Mouse (Mus musculus) heart, adult 11 months (tissue): ENCODE results near the gene Nkap.
"Not testable (repeated sequence)": the region's sequence is repeated elsewhere in the genome, so short reads cannot be mapped to it uniquely, and the experiment has no call there.

Experiments used
- DNase-seq: peaks from one replicate; pipeline ENCODE4 v3.0.0; 2022

The Nkap gene

DNA sequence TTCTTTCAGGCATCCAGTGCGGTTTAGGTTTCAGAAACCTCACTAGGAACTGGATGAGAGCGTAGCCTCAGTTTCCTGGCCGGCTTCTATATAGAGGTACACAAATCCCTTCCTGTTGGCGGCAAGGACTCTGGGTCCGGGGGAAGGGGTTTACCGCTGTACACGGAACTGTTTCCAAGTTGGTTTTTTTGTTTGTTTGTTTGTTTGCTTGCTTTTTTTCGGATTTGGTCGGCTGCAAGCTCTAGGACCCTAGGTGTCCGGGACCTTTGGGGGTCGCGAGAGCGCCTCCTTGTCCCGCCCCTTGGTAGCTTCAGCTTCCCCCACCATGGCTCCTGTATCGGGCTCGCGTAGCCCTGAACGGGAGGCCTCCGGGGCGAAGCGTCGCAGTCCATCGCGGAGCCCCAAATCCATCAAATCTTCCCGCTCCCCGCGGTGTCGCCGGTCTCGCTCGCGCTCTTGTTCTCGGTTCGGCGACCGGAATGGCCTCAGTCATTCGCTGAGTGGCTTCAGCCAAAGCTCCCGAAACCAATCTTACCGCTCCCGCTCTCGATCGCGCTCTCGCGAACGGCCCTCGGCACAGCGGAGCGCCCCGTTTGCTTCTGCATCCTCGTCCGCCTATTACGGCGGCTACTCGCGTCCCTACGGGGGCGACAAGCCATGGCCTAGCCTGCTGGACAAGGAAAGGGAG lies at the start of gene Nkap:
TSS of gene Nkap (plus strand) at position 125 of the 688 bp plus-strand sequence.
- peak; percentile 95 for DNase-seq

DNA sequence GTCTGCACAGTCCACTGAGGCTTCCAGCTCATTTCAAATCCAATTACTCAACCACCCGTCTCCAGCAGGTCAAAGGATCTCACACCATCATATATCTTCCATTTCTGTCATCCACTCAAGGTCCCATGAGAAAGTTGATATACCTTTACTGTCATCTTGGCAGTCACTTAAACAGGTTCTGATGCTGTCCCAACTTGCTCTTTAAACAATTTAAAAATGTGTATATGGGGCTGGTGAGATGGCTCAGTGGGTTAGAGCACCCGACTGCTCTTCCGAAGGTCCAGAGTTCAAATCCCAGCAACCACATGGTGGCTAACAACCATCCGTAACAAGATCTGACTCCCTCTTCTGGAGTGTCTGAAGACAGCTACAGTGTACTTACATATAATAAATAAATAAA lies 46.2 kb upstream of the Nkap start:
- not testable (repeated sequence) for DNase-seq

DNA sequence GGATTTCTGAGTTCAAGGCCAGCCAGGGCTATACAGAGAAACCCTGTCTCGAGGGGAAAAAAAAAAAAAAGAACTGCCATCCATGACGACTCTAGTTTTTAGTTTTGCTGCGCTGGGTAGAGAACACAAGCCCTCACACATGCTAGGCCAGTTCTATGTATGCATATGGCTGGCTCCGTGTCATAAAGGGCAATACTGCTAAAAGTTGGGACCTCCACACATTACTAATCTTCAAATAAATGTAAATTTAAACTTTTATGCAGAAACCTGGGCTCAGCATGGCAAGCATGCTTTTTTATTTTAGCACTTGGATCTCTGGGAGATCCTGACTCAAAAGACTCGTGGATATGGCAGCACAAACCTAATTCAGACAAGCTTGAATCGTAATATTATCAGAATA lies 45.4 kb upstream of the Nkap start:
- DNase-seq = no peak

DNA sequence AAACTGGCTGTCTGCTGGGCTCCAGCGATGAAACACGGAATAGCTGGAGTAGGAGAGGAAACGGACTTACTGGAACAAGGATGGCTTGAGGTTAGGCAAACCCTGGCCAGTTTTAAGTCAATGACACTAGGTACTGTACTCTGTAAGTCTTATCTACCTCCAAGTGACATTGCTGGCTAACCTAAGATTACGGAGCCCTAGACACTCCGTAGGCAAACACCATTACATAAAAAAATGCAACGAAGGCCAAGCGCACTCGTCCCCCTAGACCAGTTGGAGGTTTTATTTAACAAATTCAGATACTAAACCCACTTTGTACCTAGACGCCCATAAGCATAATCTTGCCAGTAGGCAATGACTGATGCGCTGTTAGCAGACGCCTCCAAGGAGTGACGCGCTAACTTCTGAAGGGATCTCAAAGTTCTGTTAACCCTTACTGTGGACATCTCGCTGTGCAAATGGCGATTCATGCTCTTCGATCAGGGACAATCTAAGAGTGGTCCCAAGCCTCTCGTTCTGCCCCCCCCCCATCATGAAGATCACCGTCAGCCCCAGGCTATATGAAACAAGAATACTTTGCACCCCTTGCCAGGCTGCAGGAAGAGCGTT lies 42.2 kb upstream of the Nkap start:
- DNase-seq = no peak

DNA sequence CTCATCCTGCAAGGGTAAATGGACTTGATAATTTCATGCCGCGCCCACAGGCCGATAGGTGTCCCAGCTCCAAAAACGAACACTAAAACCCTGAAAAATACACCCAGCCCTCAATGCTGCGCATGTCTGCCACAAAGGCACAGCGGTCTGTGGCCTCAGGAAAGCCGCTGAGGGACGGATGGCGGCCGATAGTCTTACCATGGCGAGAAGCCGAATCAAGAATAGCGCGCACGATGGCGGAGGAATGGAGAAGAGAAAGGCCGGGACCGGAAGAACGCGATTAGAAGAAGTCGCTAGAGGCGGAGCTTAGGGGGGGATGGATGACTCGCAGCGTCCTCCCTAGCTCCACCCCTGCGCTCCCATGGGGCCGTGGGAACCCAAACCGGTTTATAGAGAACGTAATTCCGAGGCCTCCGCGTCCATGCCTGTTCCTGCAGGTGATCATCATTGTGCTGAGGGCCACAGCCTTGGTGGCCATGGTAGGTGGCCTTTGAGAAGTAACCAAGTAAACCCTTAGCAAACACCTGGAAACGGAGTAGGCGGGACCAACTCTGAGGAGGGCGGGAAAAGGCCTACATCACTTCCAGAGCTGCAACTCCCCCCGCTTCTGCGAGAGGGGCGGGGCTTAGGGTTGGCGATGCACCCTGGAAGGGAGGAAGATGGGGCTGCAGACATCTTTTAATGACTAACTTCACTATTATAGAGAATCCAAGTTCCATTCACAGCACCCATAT lies 41.5 kb upstream of the Nkap start, which contains the start of gene Rpl39:
TSS of gene Rpl39 (minus strand) at position 476 of the 734 bp plus-strand sequence.
- DNase-seq = peak; percentile 99

DNA sequence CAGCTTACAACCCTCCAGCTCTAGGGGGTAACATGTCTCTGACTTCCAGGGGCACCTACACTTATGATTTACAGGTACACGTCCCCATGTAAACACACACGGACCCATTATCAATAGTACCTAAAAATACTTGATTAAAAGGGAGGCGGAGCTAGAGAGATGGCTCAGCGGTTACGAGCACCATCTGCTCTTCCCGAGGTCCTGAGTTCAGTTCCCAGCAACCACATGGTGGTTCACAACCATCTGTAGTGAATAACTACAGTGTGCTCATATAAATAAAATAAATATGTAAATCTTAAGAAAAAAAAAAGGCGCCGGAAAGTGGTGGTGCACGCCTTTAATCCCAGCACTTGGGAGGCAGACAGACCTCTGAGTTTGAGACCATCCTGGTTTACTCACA lies 40.9 kb upstream of the Nkap start:
- DNase-seq = no peak

DNA sequence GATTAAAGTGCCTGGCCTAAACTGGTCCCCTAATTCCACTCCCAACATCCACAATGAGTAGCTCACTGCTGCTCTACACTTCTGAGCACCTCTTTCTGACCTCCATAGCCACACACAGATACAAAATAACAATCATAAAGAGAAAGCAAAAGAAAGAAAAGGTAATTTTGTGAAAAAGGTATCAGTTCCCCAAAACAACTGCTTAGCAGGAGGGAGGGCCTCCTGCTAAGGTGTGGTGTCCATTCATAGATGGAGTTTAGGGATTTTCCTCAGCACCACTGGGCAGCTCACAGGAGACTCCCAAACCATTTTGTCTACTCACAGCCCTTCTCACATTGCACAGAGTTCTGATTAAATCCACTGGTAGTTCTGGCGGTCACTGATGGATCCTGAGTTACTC lies 37.8 kb upstream of the Nkap start:
- peak; percentile 3 for DNase-seq

DNA sequence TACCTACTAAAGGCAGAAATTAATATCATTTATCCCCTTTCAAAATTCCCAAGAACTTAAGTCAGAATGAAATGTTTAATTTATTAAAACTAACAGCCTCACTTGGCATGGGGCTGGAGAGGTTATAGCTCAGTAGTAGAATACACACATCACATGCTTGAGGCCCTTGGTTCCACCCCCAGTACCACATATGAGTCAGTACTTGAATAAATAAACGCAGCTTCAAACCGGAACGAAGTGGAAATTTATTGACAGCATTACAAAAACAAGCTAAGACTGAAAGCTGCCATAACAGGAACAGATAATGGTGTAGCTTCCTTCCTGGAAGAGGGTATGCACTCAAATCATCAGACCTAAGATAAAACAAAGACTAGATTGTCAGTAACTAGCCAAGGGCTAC lies 35.1 kb upstream of the Nkap start:
- DNase-seq = peak; percentile 34

DNA sequence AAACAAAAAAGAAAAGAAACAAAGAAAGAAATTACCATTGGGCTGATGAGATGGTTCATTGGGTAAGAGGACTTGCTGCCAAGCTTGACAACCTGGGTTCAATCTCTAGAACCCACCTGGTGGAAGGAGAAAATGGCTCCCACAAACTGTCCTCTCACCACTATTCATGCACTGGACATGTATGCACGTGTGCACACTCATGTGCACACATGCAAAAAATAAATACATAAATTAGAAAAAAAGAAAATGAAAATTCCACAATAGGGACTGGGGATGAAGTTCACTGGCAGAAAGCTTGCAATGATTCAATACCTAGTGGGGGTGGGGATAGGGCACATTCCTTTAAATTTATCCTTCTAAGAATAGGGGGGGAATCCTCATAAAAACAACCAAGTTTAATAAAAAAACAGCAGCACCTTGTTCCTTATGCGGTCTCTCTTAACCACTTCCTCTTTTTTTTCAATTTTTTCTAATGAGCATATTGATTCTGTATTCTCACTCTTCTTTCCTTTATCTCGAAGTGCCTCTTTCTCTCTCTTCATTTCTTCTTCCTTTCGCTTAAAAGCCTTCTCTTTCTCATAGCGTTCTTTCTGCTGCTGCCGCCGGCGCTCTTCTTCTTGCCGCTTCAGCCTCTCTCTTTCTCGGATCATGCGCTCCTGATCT lies 31.4 kb upstream of the Nkap start:
- no peak for DNase-seq

DNA sequence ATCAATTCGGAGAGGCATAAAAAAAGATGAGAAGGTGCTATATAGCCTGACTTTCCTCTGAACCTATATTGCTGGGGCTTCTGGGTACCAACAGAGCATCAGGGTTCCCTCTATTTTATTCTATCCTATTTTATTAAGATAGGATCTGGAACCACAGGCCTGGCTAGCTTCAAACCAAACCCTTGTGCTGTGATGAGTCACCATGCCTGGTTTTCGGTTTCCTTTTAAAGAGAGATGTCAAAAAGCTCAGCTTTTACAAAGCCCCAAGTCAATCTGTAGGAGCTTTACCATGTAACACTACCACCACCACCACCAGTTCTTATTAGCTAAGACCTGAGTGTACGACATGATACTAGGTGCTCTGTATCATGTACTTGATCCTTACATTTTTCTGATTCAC lies 27.9 kb upstream of the Nkap start:
- no peak for DNase-seq

DNA sequence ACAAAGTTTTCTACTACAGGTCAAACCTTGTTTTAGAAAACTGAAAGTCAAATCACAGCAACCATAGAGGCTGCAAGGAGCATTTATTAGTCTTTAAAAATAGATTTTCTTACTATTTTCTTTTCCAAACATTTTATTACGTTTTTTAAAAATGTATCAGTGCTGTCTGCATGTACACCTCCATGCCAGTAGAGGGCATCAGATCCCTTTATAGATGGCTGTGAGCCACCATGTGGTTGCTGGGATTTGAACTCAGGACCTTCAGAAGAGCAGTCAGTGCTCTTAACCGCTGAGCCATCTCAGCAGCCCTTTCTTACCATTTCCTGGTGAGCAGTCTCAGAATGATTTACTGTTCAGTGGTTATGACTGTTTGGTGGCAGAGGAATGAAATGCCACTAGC lies 22.8 kb upstream of the Nkap start:
- DNase-seq = peak; percentile 69

DNA sequence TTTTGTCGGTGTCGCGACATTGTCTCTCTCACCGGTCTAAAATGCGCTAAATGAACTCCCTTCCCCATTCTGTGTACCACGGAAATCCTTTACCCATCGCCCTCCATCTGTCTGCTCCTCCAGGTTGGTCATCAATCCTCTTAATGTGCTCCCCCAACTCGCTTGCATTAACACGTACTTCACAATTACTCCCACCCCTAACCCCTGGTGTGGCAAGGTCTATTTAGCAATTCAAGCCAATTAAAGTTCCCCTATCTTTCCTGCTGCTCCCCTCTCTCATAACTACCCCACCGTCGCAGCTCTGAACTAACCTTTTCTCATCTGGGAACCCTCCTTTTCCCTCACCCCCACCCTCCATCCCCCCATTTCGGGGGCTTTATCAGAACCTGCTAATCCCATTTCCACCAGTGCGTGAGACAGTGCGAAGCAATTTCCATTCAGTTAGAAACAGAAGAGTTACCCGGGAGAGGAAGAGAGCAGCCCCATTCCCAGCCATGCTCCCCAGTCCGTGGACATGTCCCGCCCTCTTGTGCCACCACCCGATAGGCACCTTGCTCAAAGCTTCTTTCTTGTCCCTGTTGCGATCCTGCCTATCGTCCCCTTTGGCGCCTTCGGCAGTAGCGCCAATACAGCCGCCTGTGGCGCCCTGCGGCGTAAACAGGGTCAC lies 16.9 kb upstream of the Nkap start:
- DNase-seq = no peak

DNA sequence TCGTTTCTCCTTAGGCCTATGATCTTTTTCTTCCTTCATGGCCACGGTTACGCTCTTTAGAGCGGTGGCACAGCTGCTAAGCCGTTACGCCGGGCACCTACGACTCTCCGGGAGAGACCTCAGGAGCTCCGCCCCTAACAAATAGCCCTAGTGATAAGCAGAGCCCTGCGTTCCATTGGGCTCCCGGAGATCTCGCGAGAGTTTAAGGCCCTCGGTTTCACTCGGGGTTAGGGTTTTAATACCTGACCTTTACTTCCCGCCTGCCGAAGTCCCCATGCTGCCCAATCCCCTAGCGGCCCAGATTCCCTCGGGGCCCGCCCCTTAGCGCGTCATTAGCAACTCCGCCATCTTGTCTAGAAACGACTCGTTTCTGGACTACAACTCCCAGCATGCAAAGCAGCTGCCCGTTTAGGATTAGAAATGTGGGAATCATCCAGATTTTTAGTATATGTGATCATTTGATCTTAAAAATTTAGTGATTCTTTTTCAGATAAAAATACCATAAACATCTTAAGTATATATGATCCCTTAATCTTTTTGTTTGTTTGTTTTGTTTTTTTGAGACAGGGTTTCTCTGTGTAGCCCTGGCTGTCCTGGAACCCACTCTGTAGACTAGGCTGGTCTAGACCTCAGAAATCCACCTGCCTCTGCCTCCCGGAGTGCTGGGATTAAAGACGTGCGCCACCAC lies 16.3 kb upstream of the Nkap start, which contains the start of gene Upf3b:
TSS of gene Upf3b (minus strand) at position 130 of the 688 bp plus-strand sequence.
- peak; percentile 100 for DNase-seq

DNA sequence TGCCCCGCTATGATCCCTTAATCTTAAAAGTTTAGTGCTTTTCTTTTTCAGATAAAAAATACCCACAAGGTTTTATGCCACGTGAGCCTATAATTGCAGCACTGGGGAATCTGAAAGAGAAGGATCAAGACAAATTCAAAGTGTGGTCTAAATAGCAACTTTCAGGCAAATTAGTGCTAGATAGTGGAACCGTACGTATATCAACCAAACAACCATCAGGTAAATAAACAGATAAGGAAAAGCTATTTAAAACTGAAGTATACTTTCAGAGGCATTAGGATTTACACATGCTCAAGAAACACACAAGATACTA lies 15.8 kb upstream of the Nkap start:
- DNase-seq = no peak

DNA sequence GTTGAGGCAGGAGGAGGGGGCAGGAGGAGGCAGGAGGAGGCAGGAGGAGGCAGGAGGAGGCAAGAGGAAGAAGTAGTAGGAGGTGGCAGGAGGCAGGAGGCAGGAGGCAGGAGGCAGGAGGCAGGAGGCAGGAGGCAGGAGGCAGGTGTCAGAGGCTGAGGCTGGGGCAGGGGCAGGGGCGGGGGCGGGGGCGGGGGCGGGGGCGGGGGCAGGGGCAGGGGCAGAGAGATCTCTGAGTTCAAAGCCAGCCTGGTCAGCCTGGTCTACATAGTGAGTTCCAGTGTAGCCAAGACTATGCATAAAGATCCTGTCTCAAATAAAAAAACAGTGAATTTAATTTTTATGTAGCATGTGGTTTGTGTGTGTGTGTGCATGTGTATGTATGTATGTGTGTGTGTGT lies 9.5 kb upstream of the Nkap start:
- DNase-seq = no peak

DNA sequence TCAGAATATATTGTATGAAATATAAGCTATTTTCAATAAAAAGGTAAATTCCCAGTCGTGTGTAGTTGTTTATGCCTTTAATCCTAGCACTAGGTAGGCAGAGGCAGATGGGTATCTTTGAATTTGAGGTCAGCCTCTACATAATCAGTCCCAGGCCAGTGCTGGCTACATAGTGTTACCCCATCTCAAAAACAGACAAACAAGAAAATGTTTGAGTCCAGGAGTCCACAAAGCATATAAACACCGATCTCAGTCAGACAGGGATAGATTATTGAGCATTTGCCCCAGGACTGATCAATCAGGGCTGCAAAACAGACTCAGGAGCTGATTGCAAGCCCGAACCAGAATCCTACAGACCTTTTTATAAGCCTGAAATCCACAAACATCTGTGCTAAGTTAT lies 7.0 kb upstream of the Nkap start:
- DNase-seq = no peak

DNA sequence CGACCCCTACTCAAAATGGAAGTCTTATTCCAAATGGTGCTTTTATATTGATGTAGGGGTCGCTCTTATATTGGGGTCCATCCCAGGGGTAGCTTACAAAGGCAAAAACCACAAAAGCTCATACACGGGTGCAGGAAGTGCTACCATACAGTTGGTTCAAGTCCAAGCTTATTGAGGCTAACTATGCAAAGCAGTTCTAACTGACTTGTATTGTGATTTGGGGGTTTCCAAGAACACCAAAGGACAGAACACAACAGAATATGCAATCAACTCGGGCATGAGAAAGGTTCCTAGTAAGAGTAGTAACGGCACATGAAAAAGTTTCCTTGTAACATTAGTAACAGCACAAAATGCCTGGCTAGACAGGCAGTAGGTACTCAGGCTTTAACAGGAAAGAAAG lies 6.4 kb upstream of the Nkap start:
- no peak for DNase-seq

DNA sequence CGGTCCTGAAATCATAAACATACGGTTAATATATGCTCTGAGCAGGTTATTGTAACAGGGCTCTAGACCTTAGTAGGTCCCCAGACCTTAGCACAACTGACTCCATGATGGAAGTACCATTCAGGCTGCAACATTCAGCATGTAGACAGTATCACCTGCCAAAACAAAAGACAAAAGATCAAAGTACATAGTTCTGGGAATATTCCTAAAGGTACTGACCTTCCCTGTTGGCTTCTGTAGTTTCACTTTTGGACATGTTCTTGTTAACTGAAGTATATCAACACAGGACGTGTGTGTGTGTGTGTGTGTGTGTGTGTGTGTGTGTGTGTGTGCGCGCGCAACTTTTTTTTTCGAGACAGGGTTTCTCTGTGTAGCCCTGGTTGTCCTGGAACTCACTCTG lies 1.1 kb upstream of the Nkap start:
- no peak for DNase-seq

DNA sequence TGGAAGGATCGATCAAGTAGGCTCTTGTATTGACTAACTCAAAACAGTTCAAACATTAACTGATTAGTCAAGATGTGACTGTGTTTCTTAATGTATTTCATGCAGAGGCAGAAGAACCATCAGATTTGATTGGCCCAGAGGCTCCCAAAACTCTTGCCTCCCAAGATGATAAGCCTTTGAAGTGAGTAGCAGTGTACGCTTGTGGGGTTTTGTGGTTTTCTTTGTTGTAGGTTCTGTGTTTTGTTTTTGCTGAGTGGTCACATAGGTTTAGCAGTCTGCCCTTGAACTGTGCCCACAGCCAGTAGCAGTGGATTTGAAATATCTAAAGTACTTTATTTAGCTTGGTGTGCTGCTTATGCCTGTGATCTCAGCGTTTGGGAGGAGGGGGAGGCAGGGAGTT lies 15.1 kb downstream of the Nkap start:
- no peak for DNase-seq

DNA sequence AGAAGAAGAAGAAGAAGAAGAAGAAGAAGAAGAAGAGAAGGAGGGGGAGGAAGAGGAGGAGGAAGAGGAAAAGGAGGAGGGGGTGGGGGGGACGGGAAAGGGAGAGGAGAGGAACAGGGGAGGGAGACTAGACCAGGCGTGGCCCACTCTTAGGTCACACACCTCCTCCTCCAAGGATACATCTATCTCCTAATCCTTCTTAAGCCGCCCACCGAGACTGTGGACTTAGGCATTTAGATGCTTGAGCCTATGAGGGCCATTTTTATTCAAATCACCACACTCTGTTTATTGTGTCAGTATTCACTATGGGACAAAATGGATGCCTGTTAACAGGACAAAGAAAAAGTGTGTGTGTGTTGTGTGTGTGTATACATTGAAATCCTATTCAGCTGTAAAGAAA lies 17.9 kb downstream of the Nkap start:
- not testable (repeated sequence) for DNase-seq

DNA sequence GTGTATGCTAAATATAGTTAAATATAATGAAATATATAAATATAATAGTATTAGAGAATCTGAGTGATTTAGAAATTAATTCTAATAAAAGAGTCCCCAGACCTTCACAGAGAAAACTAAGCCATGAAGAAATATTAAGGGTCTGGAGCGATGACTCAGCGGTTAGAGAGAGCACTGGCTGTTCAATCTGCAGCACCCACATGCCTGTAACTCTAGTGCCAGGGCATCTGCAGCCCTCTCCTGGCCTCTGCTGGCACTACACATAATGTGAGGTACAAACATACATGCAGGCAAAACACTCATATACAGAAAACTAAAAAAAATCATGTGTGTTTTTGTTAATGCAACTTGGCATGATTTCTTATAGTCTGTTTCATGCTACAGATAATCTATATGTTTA lies 18.4 kb downstream of the Nkap start:
- no peak for DNase-seq

DNA sequence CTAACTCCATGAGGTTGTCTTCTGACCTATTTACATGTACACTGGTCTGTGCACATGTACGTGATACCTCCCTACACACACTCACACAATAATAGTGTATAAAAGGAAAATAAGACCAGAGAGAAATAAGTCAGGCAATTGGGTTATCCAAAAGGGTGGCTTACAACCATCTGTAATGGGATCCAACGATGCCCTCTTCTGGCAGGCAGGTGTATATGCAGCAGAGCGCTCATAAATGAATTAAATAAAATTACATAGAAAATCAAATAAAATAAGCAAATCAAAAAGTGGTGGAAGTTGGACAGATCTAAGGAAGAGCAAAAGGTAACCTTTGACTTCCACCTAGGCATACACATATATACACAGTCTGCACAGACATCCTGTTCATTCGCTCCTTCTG lies 31.2 kb downstream of the Nkap start:
- DNase-seq = no peak

DNA sequence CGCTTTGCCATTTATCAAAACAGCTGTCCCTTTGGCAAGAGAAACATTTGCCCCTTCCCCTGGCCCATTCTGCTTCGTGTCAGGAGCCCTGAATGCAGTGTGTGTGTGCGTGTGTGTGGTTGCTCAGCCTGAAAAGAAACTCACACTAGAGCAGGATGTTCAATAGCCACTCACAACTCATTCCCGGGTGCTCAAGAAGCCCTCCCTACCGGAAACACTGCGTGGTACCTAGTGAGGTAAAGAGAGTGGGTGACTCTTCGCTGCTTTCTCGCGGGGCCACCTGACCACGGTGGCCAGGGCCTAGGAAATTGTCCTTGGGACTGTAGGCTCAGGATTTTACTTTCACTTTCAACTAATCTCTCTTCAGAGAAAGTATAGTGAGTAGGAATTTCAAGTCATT lies 34.6 kb downstream of the Nkap start:
- no peak for DNase-seq
